Mouse (Mus musculus) c-Kit-positive CD71-positive TER-119-negative erythroid progenitor cells, embryonic 14.5 days (primary cell): ENCODE measurements around the gene Mtor.

Experiments used
- DNase-seq: peaks from one replicate; pipeline ENCODE4 v3.0.0-alpha.2; 2013; ENCODE audit warnings: low read depth

The Mtor gene

GRCm38 (mm10) chr4:148487841-148488240, 39.4 kb downstream of the Mtor start:
- DNase-seq: no peak

DNA sequence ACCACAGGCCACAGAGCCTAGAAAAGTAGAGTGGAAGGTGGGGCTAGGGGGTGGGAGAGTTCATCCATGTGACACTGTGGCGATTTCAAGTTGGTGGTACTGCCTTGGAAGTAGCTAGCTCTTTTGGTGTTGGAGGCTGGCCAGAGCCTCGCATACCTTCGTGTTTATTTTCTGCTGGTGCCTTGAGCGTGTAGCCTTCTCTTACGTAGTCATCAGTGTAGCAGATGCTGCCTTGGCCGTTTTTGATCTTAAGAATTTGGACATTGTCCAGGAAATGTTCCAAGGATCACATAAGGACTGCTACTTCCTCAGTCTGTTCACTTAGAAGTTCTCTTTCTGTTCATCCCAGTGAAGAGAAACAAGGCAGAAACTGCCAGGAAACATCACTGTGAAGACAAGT, 42.1 kb downstream of the Mtor start:
- DNase-seq: no peak

DNA sequence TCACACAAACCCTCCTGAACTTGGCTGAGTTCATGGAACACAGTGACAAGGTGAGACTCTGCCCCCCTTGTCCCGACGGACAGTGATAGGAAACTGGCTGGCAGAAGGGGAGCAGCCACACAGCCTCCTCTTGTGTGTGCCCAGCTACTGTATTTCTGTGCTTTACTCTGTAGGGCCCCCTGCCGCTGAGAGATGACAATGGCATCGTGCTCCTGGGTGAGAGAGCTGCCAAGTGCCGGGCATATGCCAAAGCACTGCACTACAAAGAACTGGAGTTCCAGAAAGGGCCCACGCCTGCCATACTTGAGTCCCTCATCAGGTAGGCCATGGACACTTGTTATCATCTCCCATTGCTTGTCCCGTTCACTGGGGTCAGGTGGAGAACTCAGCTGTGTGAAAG, 43.0 kb downstream of the Mtor start:
- DNase-seq: no peak

GRCm38 (mm10) chr4:148495160-148495559, 46.7 kb downstream of the Mtor start:
- DNase-seq: no peak

DNA sequence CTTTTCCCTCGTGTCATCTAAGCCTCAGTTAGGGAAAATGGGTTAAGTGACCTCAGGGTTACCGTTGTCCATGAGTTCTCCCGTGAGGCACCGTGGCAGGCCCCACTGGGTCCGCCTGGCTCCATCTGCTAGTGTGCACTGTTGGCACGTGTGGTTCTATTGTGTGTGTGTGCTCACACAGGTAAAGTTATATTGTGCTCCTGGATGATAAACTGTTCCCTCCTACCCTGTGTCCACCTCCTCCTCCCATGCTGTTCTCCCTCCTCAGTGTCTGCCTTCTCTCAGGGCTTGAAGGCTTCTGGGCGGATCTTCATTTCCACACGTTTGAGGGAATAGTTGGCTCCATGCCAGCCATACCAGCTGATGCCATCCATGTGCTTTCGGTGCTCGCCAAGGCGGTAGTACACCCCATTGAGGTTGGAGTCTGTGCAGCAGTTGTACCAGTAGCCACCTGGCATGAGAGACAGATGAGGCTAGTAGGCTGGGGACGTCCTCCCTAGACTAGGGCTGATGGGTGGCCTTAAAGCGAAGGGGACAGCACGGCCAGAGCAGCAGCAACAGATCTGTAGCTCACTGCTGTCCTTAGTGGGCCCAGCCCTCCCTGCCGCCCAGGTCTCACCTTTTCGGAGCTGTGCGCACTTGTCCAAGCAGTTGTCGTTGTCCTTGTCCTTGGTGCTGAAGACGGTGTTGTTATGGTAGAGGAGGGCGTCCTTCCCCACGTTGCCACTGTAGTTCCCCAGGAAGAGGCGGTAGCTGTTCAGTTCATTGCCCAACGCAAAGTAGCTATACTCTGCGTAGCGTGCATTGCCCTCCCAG, 47.7 kb downstream of the Mtor start:
- DNase-seq: no peak

DNA sequence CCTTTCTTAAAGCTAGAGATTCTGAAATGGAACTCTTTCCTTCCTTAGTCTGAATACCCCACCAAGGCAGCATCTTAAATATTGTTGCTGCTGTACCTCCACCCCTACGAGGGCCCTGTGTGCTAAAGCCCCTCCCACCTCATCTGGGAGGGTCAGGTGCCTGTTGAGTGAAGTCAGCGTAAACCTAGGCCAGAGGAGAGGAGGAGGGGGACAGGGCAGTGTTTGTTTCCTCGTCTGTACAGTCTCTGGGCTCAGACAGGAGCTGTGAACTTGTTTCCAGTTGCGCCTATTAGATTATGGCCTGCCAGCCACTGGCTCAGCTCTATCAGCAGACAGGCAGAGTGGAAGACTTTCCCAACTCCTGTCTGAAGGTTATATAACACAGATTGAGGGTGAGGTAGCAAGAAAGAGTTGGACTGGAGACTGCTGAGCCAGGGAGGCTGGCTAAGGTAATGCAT, 52.0 kb downstream of the Mtor start, which contains the start of gene Angptl7:
Gene Angptl7, minus strand, starts transcription at position 51 of the 458 bp plus-strand sequence.
- no peak for DNase-seq

- DNase-seq: no peak
Observed at GRCm38 (mm10) chr4:148504497-148504959, 56.1 kb downstream of the Mtor start.

- DNase-seq: no peak
Observed at GRCm38 (mm10) chr4:148507585-148507984, 59.2 kb downstream of the Mtor start.

GRCm38 (mm10) chr4:148508084-148508849, 59.9 kb downstream of the Mtor start:
- no peak for DNase-seq

- DNase-seq: no peak
Observed at GRCm38 (mm10) chr4:148509450-148510084, 61.2 kb downstream of the Mtor start.

- no peak for DNase-seq
Observed at GRCm38 (mm10) chr4:148510691-148511090, 62.3 kb downstream of the Mtor start.

DNA sequence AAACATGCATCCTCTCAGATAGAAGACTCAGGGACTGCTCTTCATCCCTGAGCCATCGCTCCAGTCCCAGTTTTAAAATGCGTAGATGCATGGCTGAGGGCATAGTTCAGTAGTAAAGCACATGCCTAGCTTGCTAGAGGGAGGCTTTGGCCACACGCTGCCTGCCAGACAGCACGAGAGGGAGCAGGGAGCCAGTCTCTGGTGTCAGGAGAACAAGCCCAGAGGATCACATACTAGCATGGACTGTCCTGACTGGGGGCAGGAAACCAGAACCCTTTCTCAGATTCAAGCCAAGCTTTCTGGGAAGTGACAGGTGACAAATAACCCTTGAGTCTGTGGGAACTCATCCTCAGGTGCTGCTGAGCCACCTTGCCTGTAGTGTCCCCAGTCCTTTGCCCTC, 62.9 kb downstream of the Mtor start:
- DNase-seq: no peak

DNA sequence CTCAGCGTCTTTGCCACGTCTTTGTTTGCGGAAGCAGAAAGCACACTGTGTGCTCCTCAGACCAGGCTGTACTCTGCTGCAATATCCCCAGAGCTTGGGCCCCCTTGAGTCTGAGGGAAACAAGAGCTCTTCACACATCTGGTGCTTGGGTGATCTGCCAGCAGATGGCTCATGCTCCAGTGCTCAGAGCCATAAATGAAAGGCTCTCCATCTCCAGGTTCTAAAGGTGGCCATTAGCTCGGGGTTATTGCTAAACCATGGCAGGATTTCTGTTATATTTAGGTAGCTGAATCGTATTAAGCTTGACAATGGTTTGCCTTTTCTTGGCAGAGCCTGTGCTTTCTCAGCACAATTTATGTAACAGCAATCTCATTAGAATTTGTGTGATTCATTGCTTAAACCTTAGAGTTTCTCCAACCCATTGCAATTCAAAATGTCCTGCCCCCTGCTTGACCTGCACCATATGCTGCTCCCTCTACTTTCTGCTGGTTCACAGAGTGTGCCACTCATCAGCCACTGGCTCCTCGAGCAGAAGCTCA, 64.7 kb downstream of the Mtor start:
- DNase-seq: no peak

GRCm38 (mm10) chr4:148515313-148515712, 66.9 kb downstream of the Mtor start:
- DNase-seq: no peak

- DNase-seq: no peak
Observed at GRCm38 (mm10) chr4:148517809-148518208, 69.4 kb downstream of the Mtor start.

DNA sequence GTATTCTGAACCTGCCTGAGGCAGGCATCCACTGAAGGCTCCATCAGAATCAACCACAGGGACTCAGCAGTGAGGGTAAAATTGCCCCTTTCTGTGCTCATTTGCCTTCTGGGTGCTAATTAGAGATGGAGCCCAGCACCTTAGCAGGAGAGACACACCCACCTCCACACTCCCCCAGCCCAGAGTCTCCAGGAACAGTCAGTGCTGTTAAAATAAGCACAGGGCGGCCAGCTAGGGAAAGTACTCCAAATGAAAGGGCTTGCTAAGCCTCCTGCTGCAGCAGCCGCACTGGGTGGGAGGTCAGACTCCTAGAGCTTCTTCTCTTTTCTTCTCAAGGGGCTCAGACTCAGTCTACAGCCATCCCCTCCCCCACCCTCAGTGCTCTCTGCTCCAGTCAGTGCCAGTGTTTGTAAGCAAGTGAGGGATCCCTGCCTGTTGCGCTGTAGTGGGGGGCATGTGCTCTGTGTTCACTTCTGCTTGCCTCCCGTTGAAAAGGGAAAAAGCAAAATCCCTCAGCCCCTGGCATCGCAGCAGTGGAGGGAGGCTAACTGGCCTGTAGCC, 69.9 kb downstream of the Mtor start:
- DNase-seq: no peak

GRCm38 (mm10) chr4:148523538-148523937, 75.1 kb downstream of the Mtor start:
- DNase-seq: no peak

DNA sequence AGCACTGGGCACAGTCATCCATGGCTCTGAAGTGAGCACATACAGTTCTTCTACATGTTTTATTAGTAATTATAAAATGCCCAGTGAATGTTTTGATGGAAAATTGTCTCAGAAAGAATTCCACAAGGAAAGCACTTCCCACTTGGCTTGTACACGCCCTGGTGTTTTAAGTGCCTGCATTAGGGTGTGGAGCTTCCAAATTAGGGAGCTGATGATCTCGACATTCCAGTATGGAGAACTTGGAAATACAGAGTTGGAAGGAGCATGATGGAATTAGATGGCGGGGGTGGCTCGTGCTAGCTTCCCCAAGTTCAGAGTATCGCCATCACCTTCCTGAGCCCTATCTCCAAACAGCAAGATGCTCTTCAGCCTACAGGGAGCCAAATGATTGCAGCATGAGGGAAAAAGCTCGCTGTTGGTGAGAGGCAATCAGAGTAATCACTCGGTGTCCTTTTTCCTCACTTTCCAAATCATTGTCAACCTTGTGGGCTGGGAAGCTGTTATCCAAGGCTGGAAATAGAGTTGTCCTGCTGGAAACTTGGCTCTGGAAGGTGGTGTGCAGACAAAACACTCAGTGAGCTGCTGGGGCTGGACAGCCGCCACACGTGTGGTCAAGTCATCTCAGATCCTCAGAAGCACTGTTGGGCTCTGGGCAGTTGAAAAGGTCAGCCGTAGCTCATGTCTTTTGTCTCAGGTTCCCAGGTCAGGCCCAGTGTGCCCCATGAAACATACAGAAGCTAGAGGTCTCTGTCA, 78.9 kb downstream of the Mtor start:
- no peak for DNase-seq

- no peak for DNase-seq
Observed at GRCm38 (mm10) chr4:148530351-148530750, 81.9 kb downstream of the Mtor start.

DNA sequence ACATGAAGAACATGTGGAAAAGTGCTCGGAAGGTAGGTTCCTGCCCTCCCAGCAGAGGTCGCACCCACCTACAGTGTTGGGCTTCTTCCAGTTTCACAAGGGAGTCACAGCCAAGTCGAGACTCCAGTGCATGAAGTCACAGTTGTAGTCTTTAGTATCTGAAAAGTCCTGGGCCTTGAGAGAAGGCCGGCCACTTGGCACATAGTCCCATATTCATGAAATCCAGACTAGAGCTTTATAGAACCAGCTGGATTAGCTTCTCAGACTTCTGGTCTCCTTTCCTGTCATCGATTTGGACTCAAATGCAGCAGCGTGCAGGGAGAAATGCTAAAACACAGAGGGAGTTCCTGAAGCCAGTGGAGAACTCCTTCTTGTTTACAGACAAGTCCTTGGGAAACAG, 82.4 kb downstream of the Mtor start:
- no peak for DNase-seq

DNA sequence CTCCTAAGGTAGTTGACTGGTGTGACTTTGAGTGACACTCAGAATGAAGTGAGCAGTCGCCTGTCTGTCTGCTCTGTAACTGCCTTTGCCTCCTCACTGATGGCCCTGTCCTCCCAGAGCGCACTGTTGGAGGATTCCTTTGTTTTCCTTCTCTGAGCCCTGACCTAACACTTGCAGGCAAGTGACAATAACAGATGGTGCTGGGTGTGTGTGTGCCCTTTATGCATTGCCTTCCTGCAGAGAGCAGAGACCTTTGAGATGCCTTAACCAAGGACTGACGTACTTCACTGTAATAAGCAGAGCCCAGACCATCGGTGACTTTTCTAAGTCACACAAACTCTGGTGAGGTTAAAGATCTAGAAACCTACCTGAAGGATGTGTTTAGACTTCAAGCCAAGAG, 82.9 kb downstream of the Mtor start:
- DNase-seq: no peak
